Mouse (Mus musculus) natural killer cell, adult 2 months (primary cell): ENCODE measurements around the gene Mrps23.

ENCODE experiments used
- DNase-seq, 2 experiments: peaks; one replicate each; pipeline ENCODE4 v3.0.0; 2022; ENCODE audit warnings: low spot score in 2 of 2

Mrps23 gene

GRCm38 (mm10) chr11:88248636-88249035, 44.4 kb downstream of the Mrps23 start:
- no peak for DNase-seq

- no peak for DNase-seq
Measured at GRCm38 (mm10) chr11:88250568-88250967, 46.4 kb downstream of the Mrps23 start.

- DNase-seq, result no peak
Measured at GRCm38 (mm10) chr11:88251295-88251694, 47.1 kb downstream of the Mrps23 start.

- DNase-seq, result peak; percentile 55 to 78
Measured at GRCm38 (mm10) chr11:88251972-88252766, 48.0 kb downstream of the Mrps23 start.

- no peak for DNase-seq
Measured at GRCm38 (mm10) chr11:88252767-88253513, 48.8 kb downstream of the Mrps23 start.

GRCm38 (mm10) chr11:88253514-88254167, 49.5 kb downstream of the Mrps23 start:
- DNase-seq, result no peak

GRCm38 (mm10) chr11:88257700-88258099, 53.5 kb downstream of the Mrps23 start:
- DNase-seq, result no peak

- DNase-seq, result no peak
Measured at GRCm38 (mm10) chr11:88258212-88258611, 54.0 kb downstream of the Mrps23 start.

- DNase-seq, result no peak
Measured at GRCm38 (mm10) chr11:88260463-88260862, 56.3 kb downstream of the Mrps23 start.
